Mouse (Mus musculus): Measurements from ENCODE around the gene Msh4. TPM values are rescaled to one million over a fixed set of nuclear protein-coding genes. Genes with fewer than 3 reads are reported as not detected.
A peak's percentile ranks its signal among the peaks of the same experiment; 100 is the strongest.

The Msh4 gene
- total and polyA plus RNA-seq, 3 experiments = 0.15 to 0.50 TPM; not detected in 1

DNA sequence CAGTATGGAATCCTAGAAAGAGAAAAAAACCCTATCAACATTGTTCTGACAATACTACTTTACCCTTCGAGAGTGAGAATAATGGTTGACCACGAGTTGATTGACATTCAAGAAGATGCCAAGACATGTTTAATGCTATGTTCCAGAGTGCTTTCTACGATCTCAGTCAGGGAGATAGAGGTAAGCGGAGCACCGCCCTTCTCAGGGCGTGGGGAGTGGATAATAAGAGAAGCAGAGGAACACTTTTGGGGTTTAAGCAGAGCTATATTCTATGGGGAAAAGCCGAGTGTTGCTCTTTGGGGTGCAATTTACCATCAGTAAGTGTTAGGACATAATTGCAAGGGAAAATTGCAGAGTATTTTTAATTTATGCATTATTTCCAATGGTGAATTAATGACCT lies 55.2 kb downstream of the Msh4 start (continued):
- TF ChIP-seq ZNF384 (IDR thresholded peaks at IDR 0.05; ENCODE audit: low read depth, low read length) (no peak), MAFK (IDR thresholded peaks at IDR 0.05; ENCODE audit: borderline replicate concordance, low read depth, low read length) (no peak), MYC (IDR thresholded peaks at IDR 0.05; ENCODE audit: low read depth, low read length) (peak; percentile 76), RAD21 (IDR thresholded peaks at IDR 0.05; ENCODE audit: low read depth, low read length) (no peak), ZKSCAN1 (IDR thresholded peaks at IDR 0.05; ENCODE audit: low read depth, low read length) (no peak), NRF1 (IDR thresholded peaks at IDR 0.05; ENCODE audit: insufficient read depth, low read depth, low read length, poor library complexity, severe bottlenecking) (no peak), BHLHE40 (IDR thresholded peaks at IDR 0.05; ENCODE audit: borderline replicate concordance, low read depth, low read length) (0 out of 2 replicates have a peak, but pooled peaks have one; percentile 29), POLR2AphosphoS2 (IDR thresholded peaks at IDR 0.05; ENCODE audit: low read length) (peak; percentile 78), USF2 (IDR thresholded peaks at IDR 0.05; ENCODE audit: borderline replicate concordance in 1 of 2, insufficient read depth in 1 of 2, low read depth in 1 of 2, low read length in 2 of 2) (no peak), MXI1 (IDR thresholded peaks at IDR 0.05; ENCODE audit: low read depth, low read length) (peak; percentile 63; the same call in 1 of the 2 replicates), ELF1 (IDR thresholded peaks at IDR 0.05; ENCODE audit: low read depth, low read length) (no peak)

DNA sequence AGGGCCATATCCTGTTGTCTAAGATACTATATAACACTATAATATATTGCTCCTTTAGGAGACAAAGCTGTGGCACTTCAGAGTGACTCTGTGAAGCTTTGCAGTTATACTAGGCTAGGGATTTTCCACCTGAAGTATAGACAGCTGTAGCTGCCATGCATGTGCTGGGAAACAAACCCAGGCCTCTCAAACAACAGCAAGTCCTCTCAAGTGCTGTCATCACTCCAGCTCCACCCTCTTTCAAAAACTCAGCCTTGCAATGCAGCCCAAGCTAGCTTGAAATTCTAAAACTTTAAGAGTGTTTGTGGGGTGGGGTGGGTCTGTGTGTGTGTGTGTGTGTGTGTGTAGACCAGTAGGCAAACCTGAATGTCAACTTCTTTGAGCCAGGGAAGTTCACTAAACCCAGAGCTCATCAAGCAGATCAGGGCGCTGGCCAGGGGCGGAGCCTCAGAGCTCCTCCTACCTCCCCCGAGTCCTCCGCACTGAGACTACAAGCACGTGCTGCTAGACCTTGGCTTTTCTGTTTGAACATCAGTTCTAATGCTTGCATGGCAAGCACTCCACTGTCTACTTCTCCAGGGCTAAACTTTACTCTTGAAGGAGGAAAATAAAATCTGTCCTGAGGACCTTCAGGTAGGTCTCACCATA lies 56.4 kb downstream of the Msh4 start:
- Histone ChIP-seq H3K79me2 (ENCODE audit: control insufficient read depth, insufficient read depth, low read length, poor library complexity) (peaks cover 4% of the 10 kb centered on the region; the same call in 1 of the 2 replicates), H3K27ac (ENCODE audit: control insufficient read depth, low read depth, low read length) (peak overlapping the region; percentile 91), H3K36me3 (ENCODE audit: control insufficient read depth in 1 of 2, insufficient read depth in 2 of 2, low read length in 2 of 2) (peaks cover 0 to 57% of the 10 kb centered on the region in 2 experiments; a peak in 2 of 4 replicates), H3K9ac (ENCODE audit: control insufficient read depth, low read depth, low read length, poor library complexity, severe bottlenecking) (peak overlapping the region; percentile 77), H3K4me3 (ENCODE audit: control insufficient read depth in 1 of 2, insufficient read depth in 1 of 2, low read depth in 2 of 2, low read length in 2 of 2) (peak overlapping the region; percentile 35 to 50), H3K27me3 (ENCODE audit: control insufficient read depth in 1 of 2, insufficient read depth in 2 of 2, low read length in 2 of 2) (no peaks in the 10 kb centered on the region), H3K4me1 (ENCODE audit: control insufficient read depth in 1 of 2, insufficient read depth in 2 of 2, low read length in 2 of 2) (peaks cover 39 to 53% of the 10 kb centered on the region in 2 experiments), H3K9me3 (replicated peaks; ENCODE audit: insufficient read depth, low read length) (no peaks in the 10 kb centered on the region)
- DNase-seq (ENCODE audit: low read depth, low spot score) = peak; percentile 95
- TF ChIP-seq MYC (IDR thresholded peaks at IDR 0.05; ENCODE audit: low read depth, low read length) = peak; percentile 99
- peak; percentile 79 for TF ChIP-seq USF1 (IDR thresholded peaks at IDR 0.05; ENCODE audit: low read depth, low read length)
- peak; percentile 35 to 86; a peak in 2 of 4 replicates for TF ChIP-seq POLR2A (IDR thresholded peaks at IDR 0.05; ENCODE audit: control insufficient read depth in 1 of 2, insufficient read depth in 1 of 2, low read depth in 1 of 2, low read length in 2 of 2, poor library complexity in 1 of 2)
- TF ChIP-seq GATA1 (IDR thresholded peaks at IDR 0.05; ENCODE audit: low read depth, low read length) = no peak; the same call in 1 of the 2 replicates
- no peak for TF ChIP-seq ZNF384 (IDR thresholded peaks at IDR 0.05; ENCODE audit: low read depth, low read length)
- TF ChIP-seq MYB (IDR thresholded peaks at IDR 0.05; ENCODE audit: low read depth, low read length) = no peak
- TF ChIP-seq E2F4 (IDR thresholded peaks at IDR 0.05; ENCODE audit: borderline replicate concordance, low read depth, low read length) = no peak
- TF ChIP-seq CTCF (IDR thresholded peaks at IDR 0.05 in 2 of 3, conservative IDR thresholded peaks at IDR 0.05 in 1 of 3; ENCODE audit: control insufficient read depth in 1 of 3, insufficient read depth in 1 of 3, low read depth in 2 of 3, low read length in 3 of 3, poor library complexity in 1 of 3, severe bottlenecking in 1 of 3) = no peak
- TF ChIP-seq POLR2AphosphoS5 (IDR thresholded peaks at IDR 0.05; ENCODE audit: borderline replicate concordance, low read depth, low read length) = no peak
- peak; percentile 66 for TF ChIP-seq NELFE (IDR thresholded peaks at IDR 0.05; ENCODE audit: low read depth, low read length)
- TF ChIP-seq CHD2 (IDR thresholded peaks at IDR 0.05; ENCODE audit: low read length) = no peak
- TF ChIP-seq POLR2AphosphoS2 (IDR thresholded peaks at IDR 0.05; ENCODE audit: low read length) = 0 out of 2 replicates have a peak, but pooled peaks have one; percentile 66
- 0 out of 4 replicates have a peak, but pooled peaks of 1 of the 2 experiments have one; percentile 27 for TF ChIP-seq EP300 (IDR thresholded peaks at IDR 0.05; ENCODE audit: low read depth in 1 of 2, low read length in 2 of 2)
- TF ChIP-seq JUND (IDR thresholded peaks at IDR 0.05; ENCODE audit: low read depth, low read length) = no peak
- peak; percentile 49; the same call in 1 of the 2 replicates for TF ChIP-seq HCFC1 (IDR thresholded peaks at IDR 0.05; ENCODE audit: low read depth, low read length)
- no peak for TF ChIP-seq RAD21 (IDR thresholded peaks at IDR 0.05; ENCODE audit: low read depth, low read length)
- peak; percentile 96 for TF ChIP-seq BHLHE40 (IDR thresholded peaks at IDR 0.05; ENCODE audit: borderline replicate concordance, low read depth, low read length)
- no peak for TF ChIP-seq MEF2A (IDR thresholded peaks at IDR 0.05; ENCODE audit: extremely low read depth, insufficient replicate concordance, low read depth, low read length, poor library complexity, severe bottlenecking)
- TF ChIP-seq UBTF (IDR thresholded peaks at IDR 0.05; ENCODE audit: borderline replicate concordance, insufficient read depth, low read depth, low read length) = no peak
- TF ChIP-seq ZMIZ1 (IDR thresholded peaks at IDR 0.05; ENCODE audit: low read depth, low read length) = peak; percentile 70; the same call in 1 of the 2 replicates
- TF ChIP-seq MAZ (IDR thresholded peaks at IDR 0.05; ENCODE audit: low read depth, low read length) = 0 out of 2 replicates have a peak, but pooled peaks have one; percentile 25
- no peak for TF ChIP-seq USF2 (IDR thresholded peaks at IDR 0.05; ENCODE audit: borderline replicate concordance in 1 of 2, insufficient read depth in 1 of 2, low read depth in 1 of 2, low read length in 2 of 2)
- no peak for TF ChIP-seq KAT2A (conservative IDR thresholded peaks at IDR 0.05; ENCODE audit: low read depth, low read length)
- no peak for TF ChIP-seq SMC3 (IDR thresholded peaks at IDR 0.05; ENCODE audit: low read depth, low read length)
- peak; percentile 42 for TF ChIP-seq ETS1 (IDR thresholded peaks at IDR 0.05; ENCODE audit: low read depth, low read length)
- peak; percentile 39; the same call in 1 of the 2 replicates for TF ChIP-seq RCOR1 (IDR thresholded peaks at IDR 0.05; ENCODE audit: low read depth, low read length)
- TF ChIP-seq NRF1 (IDR thresholded peaks at IDR 0.05; ENCODE audit: insufficient read depth, low read depth, low read length, poor library complexity, severe bottlenecking) = no peak
